Mouse (Mus musculus) stomach, postnatal 0 days (tissue): Measurements from ENCODE around the gene Nenf.

Experiments
- CTCF ChIP-seq: IDR thresholded peaks from 2 replicates; pipeline ENCODE4 v1.5.1; 2016; ENCODE audit warnings: antibody characterized with exemption, low read depth, mild to moderate bottlenecking, moderate library complexity
- EP300 ChIP-seq: optimal IDR thresholded peaks from 2 replicates; pipeline ENCODE3; 2016; ENCODE audit warnings: antibody characterized with exemption

GRCm38 (mm10) chr1:191303736-191304135 lies 14.3 kb downstream of the Nenf start:
- no peak for TF ChIP-seq CTCF
- TF ChIP-seq EP300: no peak
